Comparison of ENCODE assay signal across 18 mouse cellular contexts in the genomic region with DNA sequence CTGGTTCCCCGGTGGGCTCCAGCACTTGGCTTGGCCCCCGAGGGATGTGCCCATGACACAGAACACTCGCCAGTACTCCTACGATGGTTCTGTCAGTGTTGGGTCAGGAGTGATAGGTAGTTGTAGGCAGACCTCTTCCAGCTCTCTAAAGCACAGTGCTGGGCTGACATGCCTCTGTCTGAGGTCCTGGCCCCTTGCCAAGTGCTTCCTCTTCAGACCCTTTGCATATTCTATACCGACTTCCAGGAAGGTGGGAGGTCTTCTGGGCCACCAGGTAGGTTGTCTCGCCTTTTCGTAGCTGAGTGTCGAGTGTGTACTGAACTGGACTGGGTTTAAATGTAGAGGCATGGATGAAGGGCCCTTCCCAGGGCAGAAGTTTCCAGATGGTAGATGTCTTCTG. TPM values are rescaled to one million over a fixed set of nuclear protein-coding genes. Genes with fewer than 3 reads are reported as not detected.
"Had no signal": no experiment of that assay in that cellular context is flagged by ENCODE, and none has a peak within 500 bp of the region (broad histone marks: within the 10 kb centered on the region; RNA-seq: fewer than 3 reads in every experiment).

No protein-coding gene starts in this region.

- H3K9me3 ChIP-seq: limb, embryonic 10.5 days; liver, embryonic 15.5 days; megakaryocyte, embryonic 14.5 days; midbrain, embryonic 15.5 days; neural tube, embryonic 12.5 days had no signal

- H3K4me1 ChIP-seq: limb, embryonic 10.5 days; liver, embryonic 15.5 days; midbrain, embryonic 15.5 days; neural tube, embryonic 12.5 days had no signal

- DNase-seq: kidney, adult 2 months; kidney, postnatal 36 days; lung, adult 2 months; lung, postnatal 10 days; retina, postnatal 1 day; right cerebral cortex, postnatal 4 days; spleen, adult 18-20 months; thymus, postnatal 25 days had no signal

- H3K9ac ChIP-seq: liver, embryonic 15.5 days; midbrain, embryonic 15.5 days; neural tube, embryonic 12.5 days had no signal

- H3K4me2 ChIP-seq: liver, embryonic 11.5 days; liver, embryonic 15.5 days; midbrain, embryonic 11.5 days; midbrain, embryonic 15.5 days; neural tube, embryonic 12.5 days had no signal

- H3K27me3 ChIP-seq: liver, embryonic 15.5 days; midbrain, embryonic 15.5 days; neural tube, embryonic 12.5 days had no signal

- H3K27ac ChIP-seq: layer of hippocampus, adult 2 months; limb, embryonic 10.5 days; liver, embryonic 15.5 days; macrophage; midbrain, embryonic 15.5 days; neural tube, embryonic 12.5 days had no signal

- H3K4me3 ChIP-seq: layer of hippocampus, adult 2 months; limb, embryonic 10.5 days; liver, embryonic 15.5 days; megakaryocyte, embryonic 14.5 days; midbrain, embryonic 15.5 days; neural tube, embryonic 12.5 days had no signal

- H3K36me3 ChIP-seq: limb, embryonic 10.5 days; liver, embryonic 15.5 days; midbrain, embryonic 15.5 days; neural tube, embryonic 12.5 days had no signal

- ATAC-seq: midbrain, embryonic 15.5 days had no signal

RNA-seq across cellular contexts. Expression of a gene that starts 44.4 kb away (rescaled TPM):
- total RNA-seq: monocyte, adult 5-6 weeks had no signal
- polyA plus RNA-seq: macrophage had no signal
